Mouse (Mus musculus) CH12.LX (cell line): ENCODE results near the gene Tmbim7. TPM values are rescaled to one million over a fixed set of nuclear protein-coding genes. Genes with fewer than 3 reads are reported as not detected.

ENCODE experiments used
- DNase-seq: peaks from one replicate; pipeline ENCODE4 v3.0.0-alpha.2; 2013; ENCODE audit errors: extremely low read depth
- H3K27ac ChIP-seq: 2 replicates; pipeline ENCODE4 v1.5.1; 2012; ENCODE audit warnings: low read depth, mild to moderate bottlenecking, control low read depth, moderate library complexity; ENCODE audit not compliant: insufficient read depth
- H3K27me3 ChIP-seq: replicated peaks from 2 replicates; pipeline ENCODE3; 2012; ENCODE audit warnings: inconsistent platforms
- H3K36me3 ChIP-seq, 2 experiments: replicated peaks in 1 of 2; 2 replicates each; pipeline versions ENCODE3 to v1.6.1; 2012; ENCODE audit warnings: inconsistent platforms in 1 of 2, low read length in 1 of 2, mild to moderate bottlenecking in 1 of 2, mixed read lengths in 1 of 2, moderate library complexity in 1 of 2; ENCODE audit not compliant: control insufficient read depth in 1 of 2, insufficient read depth in 1 of 2
- H3K4me1 ChIP-seq, 2 experiments: 2 replicates each; pipeline ENCODE4 v1.6.1; 2012; ENCODE audit warnings: inconsistent platforms in 1 of 2, moderate library complexity in 1 of 2; ENCODE audit not compliant: insufficient read depth in 2 of 2, control insufficient read depth in 1 of 2
- H3K4me2 ChIP-seq: 2 replicates; pipeline ENCODE4 v1.6.1; 2012; ENCODE audit warnings: low read depth, mild to moderate bottlenecking, control low read depth; ENCODE audit not compliant: poor library complexity, insufficient read depth, severe bottlenecking
- H3K4me3 ChIP-seq, 3 experiments: fragments of 150-350 bp in 1 of 3; sonication (generic) in 1 of 3; replicated peaks in 1 of 3; 2 replicates each; pipeline versions ENCODE3 to v1.5.1; 2011 to 2012; ENCODE audit warnings: low read depth in 2 of 3, low read length in 2 of 3, mild to moderate bottlenecking in 2 of 3, moderate library complexity in 2 of 3, control low read depth in 1 of 3, improper control_type of control experiment in 1 of 3, inconsistent platforms in 1 of 3, mixed read lengths in 1 of 3; ENCODE audit not compliant: poor library complexity in 1 of 3
- H3K79me2 ChIP-seq: replicated peaks from 2 replicates; pipeline ENCODE4 v1.6.1; 2012; ENCODE audit warnings: mild to moderate bottlenecking, moderate library complexity; ENCODE audit not compliant: control insufficient read depth, poor library complexity, insufficient read depth, severe bottlenecking; ENCODE audit errors: extremely low read depth
- H3K9ac ChIP-seq: 2 replicates; pipeline ENCODE4 v1.6.1; 2012; ENCODE audit warnings: low read depth, mild to moderate bottlenecking, control low read depth, moderate library complexity; ENCODE audit not compliant: insufficient read depth
- H3K9me3 ChIP-seq: replicated peaks from 2 replicates; pipeline ENCODE3; 2012; ENCODE audit warnings: low read length, inconsistent platforms, mixed read lengths
- CHD2 ChIP-seq: IDR thresholded peaks from 2 replicates; pipeline ENCODE4 v1.6.1; 2011; ENCODE audit warnings: low read length, improper control_type of control experiment
- CTCF ChIP-seq, 2 experiments: IDR thresholded peaks in 1 of 2; conservative IDR thresholded peaks in 1 of 2; 2 replicates each; pipeline ENCODE4 v1.5.1; 2011 to 2012; ENCODE audit warnings: low read depth in 2 of 2, low read length in 2 of 2, improper control_type of control experiment in 1 of 2, inconsistent platforms in 1 of 2, mild to moderate bottlenecking in 1 of 2, moderate library complexity in 1 of 2
- EP300 ChIP-seq: IDR thresholded peaks from 2 replicates; pipeline ENCODE4 v1.6.1; 2011; ENCODE audit warnings: low read length, improper control_type of control experiment
- ETS1 ChIP-seq: conservative IDR thresholded peaks from 2 replicates; pipeline ENCODE4 v1.6.1; 2012; ENCODE audit warnings: low read depth, mild to moderate bottlenecking, inconsistent platforms, low read length, improper control_type of control experiment, moderate library complexity
- GABPA ChIP-seq: IDR thresholded peaks from 2 replicates; pipeline ENCODE4 v1.6.1; 2012; ENCODE audit warnings: low read depth, low read length, improper control_type of control experiment, inconsistent platforms; ENCODE audit not compliant: insufficient replicate concordance
- HCFC1 ChIP-seq: IDR thresholded peaks from 2 replicates; pipeline ENCODE4 v1.6.1; 2012; ENCODE audit warnings: low read depth, mild to moderate bottlenecking, inconsistent platforms, low read length, improper control_type of control experiment
- IRF4 ChIP-seq: IDR thresholded peaks from 2 replicates; pipeline ENCODE4 v1.6.1; 2014; ENCODE audit warnings: low read depth, mild to moderate bottlenecking, inconsistent platforms, low read length, improper control_type of control experiment
- KAT2A ChIP-seq: IDR thresholded peaks from 2 replicates; pipeline ENCODE4 v1.6.1; 2012; ENCODE audit warnings: low read length, improper control_type of control experiment, inconsistent platforms; ENCODE audit not compliant: insufficient replicate concordance
- MAFK ChIP-seq: IDR thresholded peaks from 2 replicates; pipeline ENCODE4 v1.6.1; 2011; ENCODE audit warnings: low read length, improper control_type of control experiment; ENCODE audit not compliant: insufficient replicate concordance
- MAZ ChIP-seq: IDR thresholded peaks from 2 replicates; pipeline ENCODE4 v1.6.1; 2012; ENCODE audit warnings: low read depth, mild to moderate bottlenecking, inconsistent platforms, low read length, improper control_type of control experiment, moderate library complexity
- MEF2A ChIP-seq: IDR thresholded peaks from 2 replicates; pipeline ENCODE4 v1.6.1; 2014; ENCODE audit warnings: low read depth, mild to moderate bottlenecking, inconsistent platforms, low read length, improper control_type of control experiment, borderline replicate concordance
- MYC ChIP-seq: IDR thresholded peaks from 2 replicates; pipeline ENCODE4 v1.6.1; 2011; ENCODE audit warnings: low read depth, mild to moderate bottlenecking, improper control_type of control experiment, low read length
- TBP ChIP-seq: conservative IDR thresholded peaks from 2 replicates; pipeline ENCODE4 v1.6.1; 2011; ENCODE audit warnings: low read depth, low read length, improper control_type of control experiment
- UBTF ChIP-seq: IDR thresholded peaks from 2 replicates; pipeline ENCODE4 v1.6.1; 2012; ENCODE audit warnings: low read depth, mild to moderate bottlenecking, inconsistent platforms, low read length, improper control_type of control experiment, moderate library complexity
- USF1 ChIP-seq: IDR thresholded peaks from 2 replicates; pipeline ENCODE4 v1.6.1; 2014; ENCODE audit warnings: low read depth, mild to moderate bottlenecking, inconsistent platforms, low read length, improper control_type of control experiment
- USF2 ChIP-seq: conservative IDR thresholded peaks from 2 replicates; pipeline ENCODE4 v1.6.1; 2011; ENCODE audit warnings: low read depth, low read length, improper control_type of control experiment
- ZKSCAN1 ChIP-seq: IDR thresholded peaks from 2 replicates; pipeline ENCODE4 v1.6.1; 2012; ENCODE audit warnings: low read depth, inconsistent platforms, low read length, improper control_type of control experiment, borderline replicate concordance
- dilution Hi-C: fragments of 300-500 bp; cut with MboI; formaldehyde crosslinking; loops from 2 replicates; pipeline ENCODE4 v1.14.3; 2020; ENCODE audit warnings: low sequenced_read_pairs; ENCODE audit not compliant: extremely low pct_unique_long_range_greater_than_20kb, extremely low pct_ligation_motif_present
- in situ Hi-C: fragments of 300-500 bp; cut with MboI; formaldehyde crosslinking; loops from 3 replicates; pipeline ENCODE4 v1.14.3; 2019; ENCODE audit warnings: low sequenced_read_pairs, low pct_ligation_motif_present, low pct_unique_long_range_greater_than_20kb, mixed read lengths
- polyA plus RNA-seq: library from polyadenylated mRNA; unstranded; fragments of >175 nt; gene quantifications from 2 replicates; pipeline ENCODE4 v1.2.1, GENCODE M21; 2012; ENCODE audit warnings: low read depth; ENCODE audit not compliant: insufficient read length
- total RNA-seq, 2 experiments: library from RNA; depleted of rRNA; stranded (reverse); fragments of 300-350 nt in 1 of 2; fragments of >200 nt in 1 of 2; gene quantifications; 2 replicates each; pipeline ENCODE4 v1.2.3; 2012 to 2014

Gene Tmbim7
- total RNA-seq (2012; rRNA removed): not detected in 2 replicates
- not detected in 2 replicates for total RNA-seq (2014; rRNA removed)
- not detected in 2 replicates for polyA plus RNA-seq

DNA sequence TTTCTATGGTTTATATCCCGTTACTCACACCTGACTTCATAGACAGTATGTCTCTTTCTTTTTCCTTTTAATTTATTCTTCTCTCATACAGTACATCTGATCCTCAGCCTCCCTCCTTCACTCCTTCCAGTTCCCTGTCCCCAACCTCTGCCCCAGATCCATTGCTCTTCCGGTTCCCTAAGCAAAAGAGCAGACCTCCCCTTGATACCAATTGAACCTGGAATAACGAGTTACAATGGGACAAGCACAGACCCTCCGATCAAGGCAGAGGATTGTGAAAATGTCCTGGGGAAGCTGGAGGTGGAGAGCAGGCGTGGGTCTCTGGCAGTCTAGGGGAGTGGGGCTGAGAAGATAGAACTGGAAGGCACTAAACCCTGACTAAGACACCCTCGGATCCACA is at the start of gene Tmbim7:
Tmbim7 (plus strand) TSS at position 301 of the 400 bp plus-strand sequence.
- in situ Hi-C loops: no loop called here
- dilution Hi-C loops: no loop called here
- H3K9ac ChIP-seq: no peak within 1 kb of the TSS

DNA sequence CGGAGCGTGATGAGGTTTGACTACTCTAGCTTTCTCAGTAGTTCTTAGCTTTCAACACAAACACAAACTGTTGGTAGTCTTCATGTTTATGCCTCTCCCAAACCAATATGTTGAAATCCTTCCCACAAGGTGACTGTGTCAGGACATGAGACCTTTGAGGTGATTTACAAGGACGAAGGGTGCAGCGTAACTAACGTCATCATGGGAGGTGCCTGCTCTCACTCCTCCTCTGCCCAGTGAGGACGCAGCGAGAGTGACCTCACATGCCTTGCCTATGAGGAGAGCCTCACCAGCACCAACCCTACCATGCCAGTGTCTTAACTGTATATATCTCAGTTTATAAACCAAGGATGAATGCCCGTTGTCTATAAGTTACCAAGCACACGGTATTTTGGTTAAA is 43.9 kb upstream of the Tmbim7 start:
- dilution Hi-C loops (no loop called here), in situ Hi-C loops (no loop called here)
- H3K4me2 ChIP-seq: no peak overlapping the region
- no peak overlapping the region for H3K9ac ChIP-seq
- peaks cover 2% of the 10 kb centered on the region for H3K9me3 ChIP-seq
- TF ChIP-seq UBTF (no peak), CTCF (conservative IDR thresholded peaks at IDR 0.05 in 1 of 2, IDR thresholded peaks at IDR 0.05 in 1 of 2; ENCODE audit: low read depth in 2 of 2, low read length in 2 of 2) (no peak), MAFK (no peak), ZKSCAN1 (no peak), KAT2A (no peak), MEF2A (no peak)
- no peaks in the 10 kb centered on the region for H3K4me1 ChIP-seq
- H3K27me3 ChIP-seq: no peaks in the 10 kb centered on the region
- peaks cover 32 to 60% of the 10 kb centered on the region in 2 experiments for H3K36me3 ChIP-seq
- no peak overlapping the region for H3K27ac ChIP-seq
- DNase-seq: no peak
- H3K79me2 ChIP-seq: no peaks in the 10 kb centered on the region
- no peak overlapping the region for H3K4me3 ChIP-seq

More for the DNA sequence above, at the start of gene Tmbim7:
- Histone ChIP-seq H3K9me3 (no peaks in the 10 kb centered on the region), H3K27me3 (no peaks in the 10 kb centered on the region), H3K4me3 (no peak within 1 kb of the TSS), H3K36me3 (no peaks in the 10 kb centered on the region), H3K79me2 (peaks cover 3% of the 10 kb centered on the region), H3K4me2 (no peak within 1 kb of the TSS), H3K27ac (no peak within 1 kb of the TSS), H3K4me1 (peaks cover 0 to 27% of the 10 kb centered on the region in 2 experiments; a peak in 2 of 4 replicates)
- DNase-seq: no peak
- TF ChIP-seq TBP: no peak
- TF ChIP-seq EP300: no peak
- TF ChIP-seq CHD2: no peak
- no peak for TF ChIP-seq MYC
- no peak for TF ChIP-seq MAZ
- TF ChIP-seq IRF4: no peak
- TF ChIP-seq ETS1: no peak
- TF ChIP-seq USF2: no peak
- no peak for TF ChIP-seq USF1
- no peak for TF ChIP-seq GABPA
- TF ChIP-seq MAFK: no peak
- TF ChIP-seq HCFC1: no peak
